Mouse (Mus musculus): ENCODE measurements around the gene Lman1l. TPM values are rescaled to one million over a fixed set of nuclear protein-coding genes. Genes with fewer than 3 reads are reported as not detected.
A peak's percentile ranks its signal among the peaks of the same experiment; 100 is the strongest.

Gene Lman1l
- total RNA-seq, 1 experiment from 2014 or later: not detected

GRCm38 (mm10) chr9:57565741-57566221 lies 54.8 kb downstream of the Lman1l start:
- peak in 1 of 2 experiments; percentile 37; a peak in 1 of 4 replicates for ATAC-seq (replicated peaks in 1 of 2; ENCODE audit: insufficient read depth in 1 of 2, low FRiP score in 2 of 2, low TSS enrichment in 1 of 2, low read depth in 1 of 2, poor library complexity in 2 of 2, severe bottlenecking in 2 of 2)

DNA sequence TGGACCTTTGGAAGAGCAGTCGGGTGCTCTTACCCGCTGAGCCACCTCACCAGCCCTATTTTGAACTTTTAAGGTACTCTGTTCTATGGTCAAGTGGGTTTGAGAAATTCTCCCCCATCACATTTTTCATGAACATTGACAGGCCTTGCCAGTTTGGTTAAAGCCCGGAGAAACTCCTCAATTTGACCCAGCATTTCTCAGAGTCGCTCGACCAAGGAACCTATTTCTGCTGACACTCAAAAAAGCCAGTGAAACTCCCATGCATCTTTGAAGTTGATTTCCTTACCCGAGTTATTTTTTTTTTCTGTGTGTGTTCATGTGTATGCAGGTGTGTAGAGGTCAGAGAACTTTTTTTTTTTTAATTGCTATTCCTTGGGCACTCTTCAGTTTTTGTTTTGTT lies 56.0 kb downstream of the Lman1l start:
- no peak for ATAC-seq (replicated peaks in 1 of 2; ENCODE audit: insufficient read depth in 1 of 2, low FRiP score in 2 of 2, low TSS enrichment in 1 of 2, low read depth in 1 of 2, poor library complexity in 2 of 2, severe bottlenecking in 2 of 2)

GRCm38 (mm10) chr9:57562896-57563372 lies 57.6 kb downstream of the Lman1l start:
- ATAC-seq (replicated peaks in 1 of 2; ENCODE audit: insufficient read depth in 1 of 2, low FRiP score in 2 of 2, low TSS enrichment in 1 of 2, low read depth in 1 of 2, poor library complexity in 2 of 2, severe bottlenecking in 2 of 2): 0 out of 4 replicates have a peak, but pooled peaks of 1 of the 2 experiments have one; percentile 18

- no peak for ATAC-seq (replicated peaks in 1 of 2; ENCODE audit: insufficient read depth in 1 of 2, low FRiP score in 2 of 2, low TSS enrichment in 1 of 2, low read depth in 1 of 2, poor library complexity in 2 of 2, severe bottlenecking in 2 of 2)
Observed at GRCm38 (mm10) chr9:57561711-57562099, 58.9 kb downstream of the Lman1l start.

DNA sequence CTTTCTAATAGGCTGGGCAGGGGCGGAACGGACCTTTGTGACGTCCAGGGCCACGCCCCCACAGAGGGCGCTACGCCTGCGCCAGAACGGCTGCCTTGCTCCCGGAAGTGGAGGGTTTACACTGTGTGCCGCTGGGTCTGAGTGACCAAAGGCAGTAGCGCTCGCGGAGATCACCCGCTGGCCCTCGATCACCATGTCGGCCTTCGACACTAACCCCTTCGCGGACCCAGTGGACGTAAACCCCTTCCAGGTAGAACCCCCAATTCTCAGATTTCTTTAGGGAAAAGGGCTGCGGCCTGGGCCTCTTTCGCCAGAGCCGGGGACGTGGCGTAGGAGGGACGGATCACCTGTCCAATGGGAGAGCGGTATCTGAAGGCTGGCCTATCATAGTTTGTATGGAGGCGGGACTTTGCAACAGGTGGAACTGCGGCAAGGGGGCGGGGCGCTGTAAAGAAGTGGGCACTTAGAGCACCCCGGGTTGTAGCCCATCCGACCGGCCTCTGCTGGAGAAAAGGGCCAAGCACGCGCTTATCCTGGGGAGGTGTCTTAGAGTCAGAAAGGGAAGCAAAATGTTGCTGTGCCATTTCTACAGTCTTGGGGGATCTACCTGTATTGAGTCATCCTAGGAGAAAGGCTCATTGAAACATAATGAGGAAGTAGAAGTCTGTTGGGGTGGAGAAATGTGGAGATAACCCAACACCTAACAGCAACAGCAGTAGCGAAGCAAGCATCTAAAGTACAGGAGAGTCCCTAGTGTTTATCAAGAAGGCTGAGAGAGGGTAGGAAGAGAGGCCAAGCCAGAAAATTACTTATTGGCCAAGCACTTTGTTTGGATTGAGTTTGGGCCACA lies 59.5 kb downstream of the Lman1l start, which contains the start of gene Scamp2:
Gene Scamp2 (plus strand): TSS at position 83 of the 850 bp plus-strand sequence.
- peak; percentile 92 to 96 for ATAC-seq (replicated peaks in 1 of 2; ENCODE audit: insufficient read depth in 1 of 2, low FRiP score in 2 of 2, low TSS enrichment in 1 of 2, low read depth in 1 of 2, poor library complexity in 2 of 2, severe bottlenecking in 2 of 2)

GRCm38 (mm10) chr9:57560263-57560662 lies 60.3 kb downstream of the Lman1l start:
- no peak for ATAC-seq (replicated peaks in 1 of 2; ENCODE audit: insufficient read depth in 1 of 2, low FRiP score in 2 of 2, low TSS enrichment in 1 of 2, low read depth in 1 of 2, poor library complexity in 2 of 2, severe bottlenecking in 2 of 2)

DNA sequence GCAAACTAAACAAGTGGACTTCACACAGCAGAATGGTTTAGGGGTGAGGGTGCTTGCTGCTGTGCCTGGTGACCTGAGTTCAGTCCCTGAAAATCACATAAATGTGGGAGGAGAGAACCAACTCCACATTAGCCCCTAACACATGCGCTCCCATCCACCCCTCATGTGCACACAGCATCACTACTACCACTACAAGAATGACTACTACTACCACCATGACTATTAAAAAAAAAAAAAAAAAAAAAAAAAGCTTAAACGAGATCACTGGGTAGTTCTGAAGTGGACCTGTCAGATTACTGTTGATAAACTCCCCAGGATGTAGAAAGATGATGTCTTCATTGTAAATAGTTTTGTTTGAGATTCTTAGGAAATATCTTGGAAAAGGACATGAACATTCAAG lies 61.0 kb downstream of the Lman1l start:
- no peak for ATAC-seq (replicated peaks in 1 of 2; ENCODE audit: insufficient read depth in 1 of 2, low FRiP score in 2 of 2, low TSS enrichment in 1 of 2, low read depth in 1 of 2, poor library complexity in 2 of 2, severe bottlenecking in 2 of 2)

- no peak for ATAC-seq (replicated peaks in 1 of 2; ENCODE audit: insufficient read depth in 1 of 2, low FRiP score in 2 of 2, low TSS enrichment in 1 of 2, low read depth in 1 of 2, poor library complexity in 2 of 2, severe bottlenecking in 2 of 2)
Observed at GRCm38 (mm10) chr9:57558625-57559024, 61.9 kb downstream of the Lman1l start.

DNA sequence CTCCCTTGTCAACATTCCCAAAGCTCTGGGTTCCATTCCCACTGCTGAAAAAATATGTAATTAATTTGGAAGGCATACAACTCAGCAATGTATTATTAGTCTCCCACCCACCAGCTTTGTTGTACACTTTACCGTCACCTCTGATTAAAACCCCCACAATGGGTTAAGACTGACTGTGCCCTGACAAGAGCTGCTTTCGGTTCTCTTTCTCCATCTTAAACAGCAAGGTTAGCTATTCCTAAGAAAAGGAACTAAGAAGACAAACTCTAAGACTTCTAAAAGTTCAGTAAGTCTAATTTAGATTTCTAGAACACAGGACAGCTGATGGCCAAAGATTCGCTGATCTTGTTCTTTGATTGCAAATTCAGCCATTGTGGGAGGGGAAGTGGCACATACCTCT lies 63.4 kb downstream of the Lman1l start:
- ATAC-seq (replicated peaks in 1 of 2; ENCODE audit: insufficient read depth in 1 of 2, low FRiP score in 2 of 2, low TSS enrichment in 1 of 2, low read depth in 1 of 2, poor library complexity in 2 of 2, severe bottlenecking in 2 of 2): no peak

Other genes starting within 250 kb of the Lman1l start
- gene Ppcdc, start 180.7 kb downstream of the Lman1l start, total RNA-seq (2017): 29.9 and 37.0 TPM in 2 replicates
- gene Scamp5, start 152.7 kb downstream of the Lman1l start, total RNA-seq (2017): 0.10 TPM in 1 of 2 replicates, not detected in the other
- gene Rpp25, start 116.7 kb downstream of the Lman1l start, total RNA-seq (2017): not detected in 2 replicates
- 54.6 and 80.4 TPM in 2 replicates for gene Cox5a, start 99.5 kb downstream of the Lman1l start, total RNA-seq (2017)
- gene Fam219b, start 83.2 kb downstream of the Lman1l start, total RNA-seq (2017): 16.7 and 18.6 TPM in 2 replicates
- 9.9 and 11.2 TPM in 2 replicates for gene Mpi, start 68.0 kb downstream of the Lman1l start, total RNA-seq (2017)
- 15.3 and 25.0 TPM in 2 replicates for gene Scamp2, start 59.8 kb downstream of the Lman1l start, total RNA-seq (2017)
- gene Ulk3, start 31.3 kb downstream of the Lman1l start, total RNA-seq (2017): 2.8 and 5.0 TPM in 2 replicates
- 0.15 TPM in 1 of 2 replicates, not detected in the other for gene Cplx3, start 14.5 kb downstream of the Lman1l start, total RNA-seq (2017)
- gene Csk, start 32.9 kb upstream of the Lman1l start, total RNA-seq (2017): 166 and 212 TPM in 2 replicates
- gene Cyp1a2, start 62.9 kb upstream of the Lman1l start, total RNA-seq (2017): not detected in 2 replicates
- gene Cyp1a1, start 67.2 kb upstream of the Lman1l start, total RNA-seq (2017): not detected in 2 replicates
- 5.4 and 8.0 TPM in 2 replicates for gene Edc3, start 87.8 kb upstream of the Lman1l start, total RNA-seq (2017)
- gene Clk3, start 145.1 kb upstream of the Lman1l start, total RNA-seq (2017): 73.3 and 89.1 TPM in 2 replicates
- gene Arid3b, start 216.0 kb upstream of the Lman1l start, total RNA-seq (2017): 4.6 and 8.6 TPM in 2 replicates